Mouse (Mus musculus) left cerebral cortex, adult 8-10 months (tissue): ENCODE results near the gene Srd5a1. TPM values are rescaled to one million over a fixed set of nuclear protein-coding genes. Genes with fewer than 3 reads are reported as not detected.
A peak's percentile ranks its signal among the peaks of the same experiment; 100 is the strongest.
"Not testable (repeated sequence)": the region's sequence is repeated elsewhere in the genome, so short reads cannot be mapped to it uniquely, and the experiment has no call there.

ENCODE experiments used
- DNase-seq, 2 experiments: peaks; one replicate each; pipeline ENCODE4 v3.0.0; 2022; ENCODE audit warnings: low spot score in 2 of 2
- total RNA-seq, 4 experiments: library from RNA; stranded (reverse); gene quantifications; 2 replicates each; pipeline ENCODE4 v1.2.4; 2022

Gene Srd5a1
- 1 to 10 TPM; 8.4 to 8.7 (median 8.5) TPM for total RNA-seq

GRCm38 (mm10) chr13:69611398-69612174, at the start of gene Srd5a1:
TSS of gene Srd5a1 (minus strand) at chr13:69611442.
- DNase-seq, result peak; percentile 97 to 100

DNA sequence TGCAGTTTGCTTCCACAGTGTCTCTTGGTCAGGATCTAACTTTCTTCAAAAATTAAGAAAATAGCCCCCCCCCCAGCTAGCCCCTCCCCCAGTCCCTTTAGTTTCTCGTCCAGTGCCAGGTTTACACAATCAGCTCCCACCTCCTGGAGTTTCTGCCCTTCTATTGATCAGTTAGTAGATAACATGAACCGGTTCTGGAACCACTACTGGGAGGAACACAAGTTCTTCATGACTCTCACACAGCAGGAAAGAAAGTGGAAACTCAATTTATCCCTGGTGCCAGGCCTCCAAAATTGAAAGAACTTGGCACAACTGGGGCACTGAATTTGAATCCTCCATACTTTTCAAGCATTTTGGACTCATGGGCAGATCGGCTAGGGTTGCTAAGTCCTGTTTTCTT, 43.3 kb upstream of the Srd5a1 start:
- DNase-seq, result no peak

DNA sequence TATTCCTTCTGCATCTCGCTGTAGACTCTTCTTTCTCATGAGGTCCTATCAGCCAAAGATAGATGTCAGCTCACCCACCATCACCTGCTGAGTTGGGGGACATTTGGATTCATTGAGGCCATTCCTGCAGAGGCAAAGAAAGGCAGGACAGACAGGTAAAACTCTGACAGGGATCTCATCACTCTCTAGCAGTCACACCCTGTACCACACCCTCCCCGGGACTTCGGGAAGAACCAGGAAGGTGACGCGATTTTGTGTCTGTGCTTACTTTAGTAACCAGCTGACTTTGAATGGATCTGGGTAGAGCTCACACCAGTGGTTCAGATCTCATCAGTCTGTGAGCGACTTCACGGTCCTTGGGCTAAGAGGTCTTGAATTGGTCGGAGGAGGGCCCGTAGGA, 35.2 kb upstream of the Srd5a1 start:
- no peak for DNase-seq

DNA sequence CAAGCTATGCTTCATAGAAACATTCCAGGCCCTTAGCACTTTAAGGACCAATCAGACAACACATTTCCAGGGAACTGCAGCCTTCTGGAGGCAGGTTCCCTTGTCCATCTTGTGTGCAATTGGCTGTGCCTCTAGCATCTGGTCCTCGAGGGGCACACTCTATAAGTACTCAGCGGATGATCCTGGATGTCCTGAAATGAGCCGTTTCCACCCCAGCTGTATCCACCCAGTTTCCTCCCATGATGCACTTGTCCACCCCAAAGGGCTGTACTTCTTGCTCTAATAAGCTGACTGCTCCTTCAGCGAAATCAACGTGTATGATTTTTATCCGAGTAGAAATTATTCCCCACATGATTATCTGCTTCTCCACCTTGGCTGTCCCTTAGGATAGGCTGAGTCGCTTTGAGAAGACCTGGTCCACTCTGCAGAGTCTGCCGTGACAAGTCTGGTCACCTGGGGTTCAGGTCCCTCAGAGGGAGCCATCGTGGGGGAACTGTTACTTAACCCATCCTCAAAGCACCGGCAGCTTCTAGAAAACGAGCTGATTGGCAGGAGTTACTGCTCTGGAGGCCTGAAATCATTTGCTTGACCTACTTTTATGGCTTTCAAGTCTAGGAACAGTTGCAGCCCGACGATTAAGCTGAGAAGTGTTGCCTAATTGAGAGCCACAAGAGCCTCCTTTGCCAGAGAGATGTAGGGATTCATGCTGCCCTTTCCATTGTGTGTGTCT, 34.6 kb upstream of the Srd5a1 start:
- DNase-seq, result peak in 1 of 2 experiments; percentile 1

- peak in 1 of 2 experiments; percentile 5 for DNase-seq
Measured at GRCm38 (mm10) chr13:69644427-69645166, 33.4 kb upstream of the Srd5a1 start.

DNA sequence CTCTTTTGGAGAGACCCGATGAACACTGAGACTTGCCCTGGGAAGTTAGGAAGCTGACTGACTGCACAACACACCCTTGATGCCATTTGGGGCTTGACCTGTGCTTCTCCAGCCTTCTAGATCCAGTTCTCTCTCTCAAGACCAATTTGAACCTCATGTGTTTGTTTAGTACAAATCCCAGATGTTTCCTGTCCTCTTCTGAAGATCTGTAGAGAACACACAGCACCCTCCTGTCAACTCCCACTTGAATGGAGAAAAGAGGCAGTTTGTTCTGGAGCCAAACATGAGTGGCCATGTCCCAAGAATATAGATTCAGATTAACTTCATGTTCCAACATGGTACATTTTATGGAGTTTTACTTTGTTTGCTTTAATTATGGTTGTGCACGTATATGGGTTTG, 32.7 kb upstream of the Srd5a1 start:
- DNase-seq, result no peak

- DNase-seq, result peak in 1 of 2 experiments; percentile 2
Measured at GRCm38 (mm10) chr13:69642656-69643216, 31.5 kb upstream of the Srd5a1 start.

DNA sequence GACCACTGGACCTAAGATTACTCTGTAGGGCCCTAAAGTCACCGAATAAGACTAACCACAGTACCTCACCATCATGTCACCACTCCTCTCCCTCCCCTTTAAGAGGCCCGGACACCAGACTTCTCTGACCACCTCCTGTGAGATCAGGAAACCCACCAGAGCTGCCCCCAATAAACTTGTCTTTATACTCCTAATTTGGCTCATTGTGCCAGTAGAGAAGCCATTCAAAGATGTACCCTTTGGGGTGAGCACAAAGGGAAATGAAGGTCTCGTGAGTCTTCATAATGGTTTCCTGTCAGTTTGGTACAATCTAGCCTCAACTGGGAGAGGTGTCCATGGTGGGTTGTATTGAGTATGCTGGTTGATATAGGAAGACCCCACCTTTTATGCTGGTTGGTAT, 29.8 kb upstream of the Srd5a1 start:
- DNase-seq, result no peak

DNA sequence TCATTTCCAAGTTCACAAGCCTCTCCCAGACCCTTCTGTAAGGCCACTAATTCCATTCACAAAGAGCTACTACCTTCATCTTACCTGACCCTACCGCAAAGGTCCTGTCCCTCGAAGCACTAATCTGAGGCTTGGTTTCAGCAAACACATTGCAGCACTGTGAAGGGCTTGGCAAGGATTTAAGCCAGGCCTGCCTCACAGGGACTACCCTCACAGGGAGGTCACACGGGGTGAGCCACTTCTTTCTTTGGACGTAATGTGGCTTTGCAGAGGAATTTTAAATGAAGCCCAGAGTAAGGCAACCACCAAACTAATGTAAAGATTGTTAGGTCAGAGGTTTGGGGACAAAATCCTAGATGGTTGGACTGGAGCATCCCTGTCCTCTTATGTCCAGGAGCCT, 29.3 kb upstream of the Srd5a1 start:
- no peak for DNase-seq

GRCm38 (mm10) chr13:69640126-69640525, 28.9 kb upstream of the Srd5a1 start:
- DNase-seq, result peak in 1 of 2 experiments; percentile 2

DNA sequence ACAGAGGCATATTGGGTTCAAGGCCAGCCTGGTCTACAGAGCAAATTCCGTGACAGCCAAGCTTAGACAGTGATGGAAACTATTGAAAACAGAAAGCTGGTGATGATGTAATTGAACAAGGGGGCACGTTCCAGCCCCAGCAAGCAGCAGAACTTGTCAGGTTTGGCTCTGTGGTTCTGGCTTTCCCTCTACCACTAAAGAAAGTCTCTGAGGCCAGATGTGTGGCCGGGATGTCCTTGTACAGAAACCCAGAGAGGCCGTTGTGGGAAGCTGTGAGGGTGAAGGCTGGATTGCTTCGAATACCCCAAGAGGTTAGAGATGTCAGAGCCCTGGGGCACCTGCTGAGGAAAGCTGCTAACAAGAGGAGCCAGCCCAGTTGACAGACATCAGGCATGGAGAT, 28.0 kb upstream of the Srd5a1 start:
- peak in 1 of 2 experiments; percentile 1 for DNase-seq

DNA sequence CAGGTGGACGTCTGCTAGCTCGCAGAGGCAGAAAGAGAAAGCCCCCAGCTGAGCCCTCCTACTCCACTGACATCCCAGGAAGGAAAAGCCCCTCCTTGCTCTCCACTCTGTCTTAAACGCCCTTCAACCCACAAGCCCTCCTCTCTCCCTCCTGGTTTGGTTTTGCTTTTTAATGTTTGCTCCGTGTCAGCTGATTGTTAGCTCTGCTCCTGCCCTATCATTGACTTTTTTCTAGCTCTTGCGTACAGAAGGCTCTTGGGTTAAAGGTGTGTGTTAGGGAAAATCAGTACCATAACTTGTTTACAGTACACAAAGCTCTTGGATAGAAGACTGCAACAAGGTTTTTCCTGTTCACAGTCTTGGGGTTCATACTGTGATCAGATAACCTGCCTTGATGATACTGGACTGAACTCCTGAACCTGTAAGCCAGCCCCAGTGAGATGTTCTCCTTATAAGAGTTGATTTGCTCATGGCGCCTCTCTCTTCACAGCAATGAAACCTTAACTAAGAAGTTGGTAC, 26.9 kb upstream of the Srd5a1 start:
- DNase-seq, result no peak

DNA sequence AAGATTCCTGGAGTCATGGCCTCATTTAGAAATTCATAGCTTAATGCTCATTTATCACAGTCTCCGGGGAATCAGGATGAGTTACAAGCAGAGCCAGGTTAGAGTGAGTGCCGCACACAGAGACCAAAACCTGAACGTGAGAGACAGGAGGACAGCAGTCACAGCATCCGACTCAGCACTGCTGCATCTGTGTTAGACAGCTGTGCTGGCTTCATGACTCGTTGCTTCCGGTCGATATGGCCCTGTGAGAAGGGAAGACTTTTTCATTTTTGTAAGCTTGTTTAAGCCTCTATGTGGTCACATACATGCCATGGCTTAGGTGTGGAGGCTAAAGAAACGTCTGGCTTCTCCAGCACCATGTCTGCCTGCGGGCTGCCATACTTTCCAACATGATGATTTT, 26.4 kb upstream of the Srd5a1 start:
- DNase-seq, result no peak

DNA sequence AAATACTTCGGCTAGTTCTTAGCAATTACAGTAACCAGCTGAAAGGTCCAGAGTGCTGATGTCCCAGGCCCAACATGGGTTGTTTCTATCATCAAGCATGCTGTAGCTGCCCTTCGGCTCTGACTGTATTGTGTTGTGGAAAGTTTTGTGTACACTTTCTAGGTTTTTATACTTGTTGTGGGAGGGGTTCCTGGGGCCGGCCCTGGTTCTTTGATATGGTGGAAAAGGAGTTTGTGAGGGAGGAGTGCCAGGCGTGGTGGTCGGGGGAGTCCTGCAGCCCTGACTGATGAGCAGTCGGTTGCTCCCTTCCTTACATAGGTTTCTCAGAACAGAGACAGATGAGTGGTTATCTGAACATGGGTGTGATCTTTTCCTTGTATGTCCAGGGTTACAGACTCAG, 25.6 kb upstream of the Srd5a1 start:
- no peak for DNase-seq

DNA sequence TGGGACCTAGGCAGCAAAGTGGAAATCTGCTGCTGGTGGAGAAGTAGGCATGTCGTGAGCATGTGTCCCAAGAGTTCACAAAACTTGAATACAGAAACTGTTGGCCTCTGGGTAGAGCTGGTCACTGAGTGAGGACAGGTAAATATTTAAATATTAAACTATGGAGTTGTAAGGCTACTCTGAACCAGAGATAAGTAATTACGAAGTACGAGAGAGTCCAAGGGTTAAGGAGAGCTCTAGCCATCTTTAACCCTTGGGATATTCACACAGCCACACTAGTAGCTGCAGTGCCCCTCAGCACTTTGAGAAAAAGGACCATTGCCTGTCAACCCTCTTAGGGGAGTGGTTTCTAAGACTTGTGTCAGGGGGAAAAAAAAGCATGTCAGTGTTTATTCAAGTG, 25.1 kb upstream of the Srd5a1 start:
- no peak for DNase-seq

DNA sequence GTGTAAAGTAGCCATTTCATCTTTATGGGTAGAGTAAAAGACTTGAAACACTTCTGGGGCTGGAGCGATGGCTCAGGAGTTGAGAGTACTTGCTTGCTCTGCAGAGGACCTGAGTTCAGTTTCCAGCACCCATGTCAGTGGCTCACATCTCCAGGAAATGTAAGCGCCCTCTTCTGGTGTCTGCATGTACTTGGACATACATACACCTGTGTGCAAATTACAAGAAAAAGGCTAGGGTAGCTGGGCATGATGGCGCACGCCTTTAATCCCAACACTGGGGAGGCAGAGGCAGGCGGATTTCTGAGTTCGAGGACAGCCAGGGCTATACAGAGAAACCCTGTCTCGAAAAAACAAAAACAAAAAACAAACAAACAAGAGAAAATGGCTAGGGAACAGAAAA, 24.6 kb upstream of the Srd5a1 start:
- DNase-seq, result not testable (repeated sequence)

DNA sequence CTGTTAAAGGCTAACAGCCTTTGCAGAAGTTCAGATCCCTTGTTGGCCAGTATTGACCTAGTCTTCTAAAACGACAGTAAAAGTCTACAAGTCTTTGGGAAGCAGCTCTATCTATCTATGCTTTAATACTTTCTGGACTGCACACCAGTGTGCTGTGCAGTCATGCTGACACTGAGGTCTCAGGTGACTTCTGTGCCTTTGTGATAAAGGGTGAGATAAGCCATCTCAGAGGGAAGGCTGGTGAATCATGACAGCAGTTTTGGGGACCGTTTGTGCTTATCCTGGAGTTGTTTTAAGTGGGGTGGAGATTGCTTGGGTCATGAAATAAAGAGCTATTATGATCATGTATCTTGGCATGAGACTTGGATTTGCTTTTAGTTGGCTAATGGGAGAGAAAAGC, 22.7 kb upstream of the Srd5a1 start:
- DNase-seq, result no peak

GRCm38 (mm10) chr13:69633551-69633950, 22.3 kb upstream of the Srd5a1 start:
- no peak for DNase-seq

DNA sequence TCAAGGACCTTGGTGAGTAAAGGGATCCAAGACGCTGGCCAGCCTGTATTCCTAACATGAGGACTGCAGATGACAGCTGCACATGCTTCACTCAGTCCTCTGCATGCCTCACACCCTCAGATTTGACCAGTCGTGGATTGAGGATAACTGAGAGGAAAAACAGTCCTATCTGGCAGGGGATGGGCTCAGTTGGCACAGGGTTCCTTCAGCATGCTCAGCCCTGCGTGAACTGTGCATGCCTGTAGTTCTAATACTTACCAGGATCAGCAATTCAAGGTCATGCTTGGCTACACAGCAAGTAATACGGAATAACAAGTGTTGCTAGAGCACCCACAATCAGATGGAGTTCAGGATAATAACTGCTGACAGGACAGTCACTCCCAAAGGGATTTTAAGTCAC, 20.4 kb upstream of the Srd5a1 start:
- no peak for DNase-seq

DNA sequence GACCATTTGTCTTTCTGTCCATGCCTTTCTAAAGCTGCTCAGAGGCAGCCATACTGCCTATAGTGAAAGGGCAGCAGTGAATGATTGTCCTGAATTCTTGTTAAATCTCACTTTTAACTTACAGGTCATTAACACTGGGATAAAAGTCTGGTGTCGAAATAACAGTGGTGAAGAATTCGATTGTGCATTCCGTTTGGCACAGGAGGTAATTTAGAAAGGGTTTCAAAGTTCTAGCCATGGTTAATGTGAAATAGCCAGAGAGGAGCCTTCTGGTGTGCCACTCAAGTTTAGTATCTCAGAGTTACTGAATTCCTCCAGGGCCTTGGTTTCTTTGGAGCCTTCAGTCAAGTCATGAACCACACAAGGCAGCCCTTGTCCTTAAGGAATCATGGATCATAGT, 19.9 kb upstream of the Srd5a1 start:
- no peak for DNase-seq

DNA sequence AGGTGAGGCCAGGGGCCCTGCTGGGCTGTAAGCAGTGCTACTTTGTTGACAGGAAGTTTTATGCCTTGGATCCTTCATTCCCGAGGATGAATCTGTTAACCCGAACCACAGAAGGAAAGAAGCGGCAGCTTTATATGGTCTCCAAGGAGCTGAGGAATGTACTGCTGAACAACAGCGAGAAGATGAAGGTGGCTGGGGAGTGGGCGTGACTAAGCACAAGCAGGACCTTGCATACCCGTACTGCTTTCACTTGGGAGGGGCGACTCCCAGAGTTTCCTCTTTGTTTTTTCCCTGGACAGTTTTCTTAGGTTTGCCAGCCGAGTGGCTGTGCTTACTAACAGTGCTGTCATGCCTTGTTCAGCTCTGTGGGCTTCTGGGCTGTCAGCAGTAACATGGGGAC, 19.3 kb upstream of the Srd5a1 start:
- DNase-seq, result no peak

GRCm38 (mm10) chr13:69627941-69628340, 16.7 kb upstream of the Srd5a1 start:
- DNase-seq, result no peak
